Mouse (Mus musculus) CH12.LX (cell line): Measurements from ENCODE around the gene Wdr38.

Source experiments
- CHD1 ChIP-seq: IDR thresholded peaks from 2 replicates; pipeline ENCODE4 v1.6.1; 2012; ENCODE audit warnings: low read depth, low read length, improper control_type of control experiment, inconsistent platforms
- CTCF ChIP-seq, 2 experiments: IDR thresholded peaks in 1 of 2; conservative IDR thresholded peaks in 1 of 2; 2 replicates each; pipeline ENCODE4 v1.5.1; 2011 to 2012; ENCODE audit warnings: low read depth in 2 of 2, low read length in 2 of 2, improper control_type of control experiment in 1 of 2, inconsistent platforms in 1 of 2, mild to moderate bottlenecking in 1 of 2, moderate library complexity in 1 of 2
- E2F4 ChIP-seq: IDR thresholded peaks from 2 replicates; pipeline ENCODE4 v1.6.1; 2011; ENCODE audit warnings: low read depth, low read length, improper control_type of control experiment; ENCODE audit not compliant: insufficient replicate concordance

DNA sequence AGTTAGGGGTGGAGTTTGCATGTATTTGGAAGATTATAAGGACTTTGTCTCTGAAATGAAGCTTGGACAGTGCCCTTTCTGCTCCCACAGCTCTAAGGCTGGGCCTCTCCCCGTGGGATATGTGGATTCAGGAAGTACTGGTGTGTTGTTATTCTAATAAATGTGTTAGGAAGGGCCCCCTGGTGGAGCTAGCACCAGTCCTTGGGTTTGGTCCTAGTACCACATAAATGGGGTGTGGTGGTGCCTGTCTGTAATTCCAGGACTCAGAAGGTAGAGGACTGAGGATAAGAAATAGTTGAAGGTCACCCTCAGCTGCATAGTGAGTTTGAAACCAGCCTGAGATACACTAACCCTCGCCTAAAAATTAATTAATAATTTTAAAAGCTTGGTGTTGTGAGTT is 24.1 kb upstream of the Wdr38 start:
- no peak for TF ChIP-seq CTCF (conservative IDR thresholded peaks at IDR 0.05 in 1 of 2, IDR thresholded peaks at IDR 0.05 in 1 of 2; ENCODE audit: low read depth in 2 of 2, low read length in 2 of 2)
- TF ChIP-seq E2F4, result no peak
- TF ChIP-seq CHD1, result no peak
